Mouse (Mus musculus) intestine, embryonic 16.5 days (tissue): Measurements from ENCODE around the gene Alg14. TPM values are rescaled to one million over a fixed set of nuclear protein-coding genes. Genes with fewer than 3 reads are reported as not detected.

Experiments used
- ATAC-seq: fragments of 200-750 bp; cut with Nextera tagmentation; 2 replicates; pipeline ENCODE4 v1.8.0; 2017; ENCODE audit warnings: moderate TSS enrichment, moderate library complexity
- H3K27ac ChIP-seq: fragments of 300-500 bp; sonication (generic); 2 replicates; pipeline ENCODE4 v1.5.1; 2014; ENCODE audit warnings: mild to moderate bottlenecking, low read length
- H3K27me3 ChIP-seq: fragments of 300-500 bp; sonication (generic); replicated peaks from 2 replicates; pipeline ENCODE4 v1.6.1; 2014; ENCODE audit warnings: low read length, control low read depth, mixed read lengths; ENCODE audit not compliant: control insufficient read depth, insufficient read depth
- H3K36me3 ChIP-seq: fragments of 300-500 bp; sonication (generic); 2 replicates; pipeline ENCODE4 v1.6.1; 2014; ENCODE audit warnings: low read length, control low read depth; ENCODE audit not compliant: control insufficient read depth, insufficient read depth
- H3K4me1 ChIP-seq: fragments of 300-500 bp; sonication (generic); 2 replicates; pipeline ENCODE4 v1.6.1; 2014; ENCODE audit warnings: low read length, control low read depth, mixed read lengths; ENCODE audit not compliant: control insufficient read depth, insufficient read depth
- H3K4me2 ChIP-seq: fragments of 300-500 bp; sonication (generic); 2 replicates; pipeline ENCODE4 v1.6.1; 2014; ENCODE audit warnings: low read depth, low read length, control low read depth
- H3K4me3 ChIP-seq: fragments of 300-500 bp; sonication (generic); 2 replicates; pipeline ENCODE4 v1.5.1; 2014; ENCODE audit warnings: mild to moderate bottlenecking, low read length
- H3K9ac ChIP-seq: fragments of 300-500 bp; sonication (generic); 2 replicates; pipeline ENCODE4 v1.6.1; 2014; ENCODE audit warnings: low read depth, low read length
- H3K9me3 ChIP-seq: fragments of 300-500 bp; sonication (generic); 2 replicates; pipeline ENCODE4 v1.6.1; 2016; ENCODE audit warnings: low read length, control low read depth; ENCODE audit not compliant: control insufficient read depth
- WGBS: fragments of 180-500 bp; shearing (Covaris S2); extraction: QIAGEN DNeasy Blood & Tissue Kit; methylation state at CpG from one replicate; pipeline ENCODE4 v1.1.7; 2014; 5-methylcytosine and 5-hydroxymethylcytosine counted together
- polyA plus RNA-seq: library from polyadenylated mRNA; unstranded; fragments of >200 nt; fragmentation: Nextera tagmentation; extraction: Ambion mirVana; gene quantifications from 2 replicates; pipeline ENCODE4 v1.2.1, GENCODE M21; 2015

Alg14 gene
- polyA plus RNA-seq, 1 experiment from 2014 or later: 41.3 TPM

DNA sequence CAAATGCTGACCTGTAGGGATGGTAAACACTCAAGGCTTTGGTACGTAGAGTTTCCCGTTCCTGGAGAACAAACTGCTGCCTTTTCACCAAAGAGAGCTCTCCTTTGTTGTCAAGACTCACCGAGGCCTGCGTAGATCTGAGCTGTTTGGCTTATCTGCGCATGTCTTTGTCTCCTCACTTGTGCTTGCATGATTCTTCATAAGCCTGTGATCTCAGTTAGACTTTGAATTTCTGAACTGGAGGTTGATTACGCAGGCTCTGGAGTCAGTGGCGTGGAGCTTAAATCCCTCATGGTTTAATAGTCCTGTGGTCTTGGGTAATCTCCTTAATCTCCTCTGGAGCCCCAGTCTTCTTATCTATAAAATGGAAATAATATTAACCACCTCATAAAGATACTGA, 51.7 kb downstream of the Alg14 start:
- 71% methylated on average over 7 of the region's 7 CpGs for WGBS
- no peaks in the 10 kb centered on the region for H3K27me3 ChIP-seq
- no peak overlapping the region for H3K9ac ChIP-seq
- no peaks in the 10 kb centered on the region for H3K9me3 ChIP-seq
- 0 out of 2 replicates have a peak overlapping the region, but pooled peaks have one; percentile 11 for H3K4me2 ChIP-seq
- peak; percentile 62 for ATAC-seq
- H3K4me1 ChIP-seq: peaks cover 35% of the 10 kb centered on the region
- H3K4me3 ChIP-seq: peak overlapping the region; percentile 5
- no peaks in the 10 kb centered on the region for H3K36me3 ChIP-seq
- H3K27ac ChIP-seq: peak overlapping the region; percentile 17; the same call in 1 of the 2 replicates

DNA sequence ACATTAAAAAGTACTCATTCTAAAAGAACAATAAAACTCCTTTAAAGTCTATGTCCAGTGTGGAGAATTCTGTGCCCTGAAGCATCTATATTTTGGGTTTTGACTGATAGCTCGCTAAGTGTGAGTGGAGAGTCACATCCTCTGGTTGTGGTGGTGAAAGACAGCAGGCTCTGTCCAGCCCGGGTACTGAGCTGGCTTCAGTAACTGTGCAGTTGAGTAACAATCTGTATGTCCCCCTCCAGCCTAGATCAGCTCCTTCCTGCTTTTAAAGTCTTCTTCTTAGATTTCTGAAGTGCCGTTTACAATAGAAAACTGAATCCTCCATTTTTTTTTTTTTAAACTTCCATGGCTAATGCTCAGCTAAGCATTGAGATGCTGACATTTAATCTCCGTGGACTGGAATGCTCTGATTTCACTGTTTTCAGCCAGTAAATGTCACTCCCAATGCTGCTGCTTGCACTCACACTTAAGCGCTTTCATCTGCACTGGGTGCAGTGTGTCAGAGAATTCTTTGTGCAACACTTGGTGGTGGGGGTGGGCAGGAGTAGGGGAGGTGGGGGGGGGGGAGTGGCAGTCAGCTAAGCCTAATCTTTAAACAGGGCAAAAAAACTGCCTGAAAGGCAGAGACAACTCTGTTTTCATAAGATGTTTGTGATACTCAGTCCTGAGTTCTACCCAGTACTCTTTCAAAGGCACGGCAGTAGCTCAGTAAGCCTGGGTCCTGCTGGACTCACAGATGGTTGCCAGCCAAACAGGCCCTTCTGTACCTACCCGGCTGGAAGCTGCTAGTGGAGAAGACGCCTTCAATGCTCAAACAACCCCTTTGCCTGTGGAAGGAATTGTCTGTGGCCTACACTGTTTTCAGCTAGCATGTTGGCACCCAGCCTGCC, 52.7 kb downstream of the Alg14 start:
- no peak for ATAC-seq
- 29% methylated on average over 8 of the region's 8 CpGs for WGBS
- Histone ChIP-seq H3K36me3 (no peaks in the 10 kb centered on the region), H3K4me2 (no peak overlapping the region), H3K9ac (no peak overlapping the region), H3K27ac (0 out of 2 replicates have a peak overlapping the region, but pooled peaks have one; percentile 62), H3K9me3 (no peaks in the 10 kb centered on the region), H3K4me3 (no peak overlapping the region), H3K27me3 (no peaks in the 10 kb centered on the region), H3K4me1 (peaks cover 35% of the 10 kb centered on the region)

DNA sequence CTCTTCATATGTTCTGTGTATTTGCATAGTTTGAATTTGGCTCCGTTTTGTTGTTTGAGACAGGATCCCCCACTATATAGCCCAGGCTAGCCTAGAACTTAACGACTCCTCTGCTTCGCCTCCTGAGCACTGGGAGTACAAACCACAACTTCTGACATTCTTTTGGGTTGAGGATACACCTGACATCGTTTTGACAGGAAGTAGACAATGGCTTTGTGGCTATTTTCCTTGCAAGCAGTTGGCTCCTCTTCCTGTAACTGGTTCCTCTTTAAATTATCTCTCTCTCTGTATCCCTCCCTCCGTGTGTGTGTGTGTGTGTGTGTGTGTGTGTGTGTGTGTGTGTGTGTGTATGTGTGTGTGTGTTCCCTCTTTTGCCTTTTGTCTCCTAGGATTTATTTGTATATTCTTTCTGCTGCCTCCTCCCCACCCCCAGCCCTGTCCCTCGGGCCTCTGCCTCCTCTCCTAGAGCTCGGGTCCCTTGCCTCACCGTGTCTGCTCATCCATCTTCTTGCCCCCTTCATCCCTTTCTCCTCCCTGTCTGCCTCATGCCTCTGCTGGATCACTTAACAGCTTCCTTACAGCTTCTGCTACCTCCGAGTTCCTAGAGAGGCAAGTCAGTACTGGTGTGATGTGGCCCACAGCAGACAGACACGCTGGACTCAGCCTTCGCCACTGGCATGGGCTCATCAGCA, 53.5 kb downstream of the Alg14 start:
- whole genome bisulfite sequencing: 34% methylated on average over 11 of the region's 11 CpGs

DNA sequence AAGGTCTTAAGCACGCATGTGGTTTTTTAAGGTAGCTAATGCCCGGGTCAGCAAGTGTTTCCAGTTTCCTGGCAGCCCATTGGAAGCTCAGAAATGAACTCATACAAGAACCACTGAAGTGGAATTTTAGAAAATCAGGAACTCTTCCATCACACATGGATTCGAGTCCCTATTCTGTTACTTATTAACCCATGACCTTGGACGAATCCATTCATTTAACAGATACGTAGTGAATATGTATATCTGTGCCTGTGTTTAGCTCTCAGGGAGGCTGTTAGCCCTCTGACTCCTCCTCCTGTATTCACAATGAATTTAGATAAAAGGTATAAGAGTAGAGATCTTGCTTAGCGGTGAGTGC, 54.0 kb downstream of the Alg14 start:
- H3K36me3 ChIP-seq: no peaks in the 10 kb centered on the region
- peak; percentile 69 for ATAC-seq
- 44% methylated on average over 6 of the region's 6 CpGs for WGBS
- no peaks in the 10 kb centered on the region for H3K27me3 ChIP-seq
- H3K4me1 ChIP-seq: peaks cover 31% of the 10 kb centered on the region
- H3K9ac ChIP-seq: no peak overlapping the region
- peak overlapping the region; percentile 31; the same call in 1 of the 2 replicates for H3K4me2 ChIP-seq
- H3K4me3 ChIP-seq: no peak overlapping the region
- peak overlapping the region; percentile 68 for H3K27ac ChIP-seq
- no peaks in the 10 kb centered on the region for H3K9me3 ChIP-seq

More for the DNA sequence above, 53.5 kb downstream of the Alg14 start:
- H3K9ac ChIP-seq: no peak overlapping the region
- H3K36me3 ChIP-seq: no peaks in the 10 kb centered on the region
- peak; percentile 39 for ATAC-seq
- H3K4me1 ChIP-seq: peaks cover 36% of the 10 kb centered on the region
- H3K9me3 ChIP-seq: no peaks in the 10 kb centered on the region
- peak overlapping the region; percentile 63 for H3K27ac ChIP-seq
- no peaks in the 10 kb centered on the region for H3K27me3 ChIP-seq
- H3K4me3 ChIP-seq: no peak overlapping the region
- H3K4me2 ChIP-seq: 0 out of 2 replicates have a peak overlapping the region, but pooled peaks have one; percentile 31

- WGBS: 74% methylated on average over 12 of the region's 12 CpGs
- Histone ChIP-seq H3K4me1 (peaks cover 28% of the 10 kb centered on the region), H3K27ac (0 out of 2 replicates have a peak overlapping the region, but pooled peaks have one; percentile 11), H3K27me3 (no peaks in the 10 kb centered on the region), H3K36me3 (no peaks in the 10 kb centered on the region), H3K4me2 (peak overlapping the region; percentile 27; the same call in 1 of the 2 replicates), H3K4me3 (no peak overlapping the region), H3K9ac (no peak overlapping the region), H3K9me3 (no peaks in the 10 kb centered on the region)
- peak; percentile 62 for ATAC-seq
Measured at GRCm38 (mm10) chr3:121346507-121347267, 55.1 kb downstream of the Alg14 start.

DNA sequence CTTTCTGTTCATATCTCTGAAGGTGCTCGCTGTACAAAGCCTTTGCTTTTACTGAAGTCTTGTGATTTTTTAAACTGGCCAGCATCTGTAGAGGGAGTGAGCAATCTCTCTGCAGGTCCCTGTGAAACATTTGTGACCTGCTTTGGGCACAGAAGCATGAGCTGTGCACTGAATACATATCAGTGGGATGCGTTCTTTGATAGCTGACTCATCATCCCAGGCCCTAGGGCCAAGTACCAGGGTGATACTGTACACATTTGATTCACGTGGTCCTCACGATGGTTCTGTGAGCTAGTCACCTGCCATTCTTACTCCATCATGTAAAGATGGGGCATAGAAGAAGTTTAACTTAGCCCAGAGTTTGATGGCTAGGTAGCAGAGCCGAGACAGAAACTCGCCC, 57.2 kb downstream of the Alg14 start:
- Histone ChIP-seq H3K4me1 (peaks cover 28% of the 10 kb centered on the region), H3K4me2 (no peak overlapping the region), H3K9me3 (no peaks in the 10 kb centered on the region), H3K4me3 (no peak overlapping the region), H3K27me3 (no peaks in the 10 kb centered on the region), H3K9ac (no peak overlapping the region), H3K27ac (no peak overlapping the region), H3K36me3 (no peaks in the 10 kb centered on the region)
- ATAC-seq: no peak
- WGBS: 79% methylated on average over 6 of the region's 6 CpGs

DNA sequence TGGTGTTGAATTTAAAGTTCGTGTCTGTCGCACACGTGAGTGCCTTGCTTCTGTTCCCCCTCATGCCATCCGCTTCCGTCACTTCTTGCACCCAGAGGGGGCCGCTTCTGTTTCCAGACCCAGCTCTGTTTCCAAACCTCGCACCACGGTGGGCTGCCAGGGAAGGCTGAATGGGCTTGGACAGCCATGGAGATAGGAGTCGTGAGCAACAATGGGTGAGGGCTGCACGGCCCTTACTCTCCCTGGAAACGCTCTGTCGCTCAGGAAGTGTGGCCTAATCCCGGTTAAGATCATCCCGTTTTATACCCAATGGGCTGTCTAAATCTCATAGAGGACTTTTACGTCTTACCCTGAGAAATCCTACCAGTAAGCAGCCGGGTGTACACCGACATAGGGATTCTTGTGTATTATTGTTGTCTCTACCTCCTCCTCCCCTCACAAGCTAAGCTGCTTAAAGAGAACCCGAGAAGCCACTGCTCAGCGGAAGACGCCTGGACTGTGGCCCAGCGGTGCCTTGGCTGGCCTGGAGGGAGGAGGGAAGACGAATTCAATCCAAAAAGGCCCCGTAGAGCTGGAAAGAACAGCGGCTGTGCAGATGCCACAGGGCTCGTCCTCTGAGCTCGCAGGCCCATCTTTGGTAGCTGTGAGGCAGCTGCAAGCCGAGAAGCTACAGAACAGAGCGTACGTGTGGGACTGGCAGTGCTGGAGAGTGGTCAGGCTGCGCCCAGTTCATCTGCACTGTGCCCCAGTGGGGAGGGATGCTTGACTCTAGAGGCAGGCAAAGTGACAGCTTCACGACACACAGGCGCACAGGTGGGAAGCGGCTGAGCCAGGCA, 58.0 kb downstream of the Alg14 start:
- 75% methylated on average over 33 of the region's 33 CpGs for WGBS
- Histone ChIP-seq H3K4me1 (peaks cover 20% of the 10 kb centered on the region), H3K9me3 (no peaks in the 10 kb centered on the region), H3K27ac (no peak overlapping the region), H3K4me3 (no peak overlapping the region), H3K4me2 (no peak overlapping the region), H3K9ac (peak overlapping the region; percentile 20; the same call in 1 of the 2 replicates), H3K27me3 (no peaks in the 10 kb centered on the region), H3K36me3 (no peaks in the 10 kb centered on the region)
- ATAC-seq: no peak

DNA sequence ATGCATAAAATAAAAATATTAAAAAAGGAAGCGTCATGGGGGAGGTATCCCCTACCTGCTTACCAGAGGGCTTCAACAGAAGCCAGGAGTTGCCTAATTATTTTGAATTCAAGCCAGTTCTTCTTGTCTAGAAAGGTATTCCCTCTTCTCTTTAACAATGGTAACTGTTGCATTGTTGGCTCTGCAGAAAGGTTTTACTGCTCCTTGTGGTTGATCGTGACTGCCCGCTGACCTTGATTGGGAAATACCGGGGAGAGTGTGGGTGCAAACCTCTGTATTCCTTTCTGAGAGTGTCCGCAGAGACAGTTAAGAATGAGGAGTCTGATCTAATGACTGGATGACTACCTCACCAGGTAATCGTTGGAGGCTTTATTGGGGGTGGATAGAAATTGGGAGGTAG, 59.7 kb downstream of the Alg14 start:
- Histone ChIP-seq H3K4me1 (peaks cover 8% of the 10 kb centered on the region; the same call in 1 of the 2 replicates), H3K4me3 (no peak overlapping the region), H3K4me2 (no peak overlapping the region), H3K9ac (no peak overlapping the region), H3K27ac (no peak overlapping the region), H3K27me3 (no peaks in the 10 kb centered on the region), H3K36me3 (no peaks in the 10 kb centered on the region), H3K9me3 (no peaks in the 10 kb centered on the region)
- ATAC-seq: no peak
- WGBS: 88% methylated on average over 6 of the region's 6 CpGs
